Mouse (Mus musculus) MEL (cell line): Measurements from ENCODE around the gene Arhgef3.

Experiments used
- CTCF ChIP-seq, 3 experiments: IDR thresholded peaks in 2 of 3; conservative IDR thresholded peaks in 1 of 3; 2 replicates each; pipeline ENCODE4 v1.5.1; 2011 to 2012; ENCODE audit warnings: low read length in 3 of 3, low read depth in 2 of 3, mild to moderate bottlenecking in 2 of 3, improper control_type of control experiment in 1 of 3, inconsistent platforms in 1 of 3, mixed read lengths in 1 of 3, moderate library complexity in 1 of 3; ENCODE audit not compliant: control insufficient read depth in 1 of 3, insufficient read depth in 1 of 3, poor library complexity in 1 of 3, severe bottlenecking in 1 of 3
- NELFE ChIP-seq: IDR thresholded peaks from 2 replicates; pipeline ENCODE4 v1.6.1; 2011; ENCODE audit warnings: low read depth, low read length, improper control_type of control experiment
- NRF1 ChIP-seq: IDR thresholded peaks from 2 replicates; pipeline ENCODE4 v1.6.1; 2014; ENCODE audit warnings: low read depth, mild to moderate bottlenecking, inconsistent platforms, low read length, improper control_type of control experiment, moderate library complexity; ENCODE audit not compliant: poor library complexity, insufficient read depth, severe bottlenecking
- POLR2A ChIP-seq, 2 experiments: IDR thresholded peaks; 2 replicates each; pipeline ENCODE4 v1.6.1; 2011 to 2012; ENCODE audit warnings: low read length in 2 of 2, mild to moderate bottlenecking in 2 of 2, control low read depth in 1 of 2, improper control_type of control experiment in 1 of 2, low read depth in 1 of 2, moderate library complexity in 1 of 2; ENCODE audit not compliant: control insufficient read depth in 1 of 2, insufficient read depth in 1 of 2, poor library complexity in 1 of 2
- SMC3 ChIP-seq: IDR thresholded peaks from 2 replicates; pipeline ENCODE4 v1.6.1; 2011; ENCODE audit warnings: low read depth, low read length, improper control_type of control experiment

DNA sequence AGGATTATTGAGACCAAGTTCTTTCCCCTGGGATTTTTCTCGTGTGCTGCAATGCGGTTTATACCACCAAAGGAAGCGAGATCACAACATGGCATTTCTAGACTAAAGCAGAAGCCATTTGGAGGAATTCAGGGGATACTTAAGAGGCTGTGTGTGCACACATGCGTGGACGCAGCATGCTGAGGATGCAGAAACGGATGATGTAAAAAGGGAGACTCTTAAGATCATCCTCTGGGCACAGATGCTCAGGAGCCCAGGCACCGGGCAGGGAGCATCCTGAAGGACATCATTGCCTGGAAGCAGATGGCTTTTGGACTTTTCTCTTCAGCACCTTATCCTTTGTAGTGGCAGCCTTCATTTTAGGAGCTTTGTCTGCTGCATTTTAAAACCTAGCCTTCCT is 246.2 kb downstream of the Arhgef3 start:
- TF ChIP-seq NELFE (no peak), CTCF (IDR thresholded peaks at IDR 0.05 in 2 of 3, conservative IDR thresholded peaks at IDR 0.05 in 1 of 3; ENCODE audit: control insufficient read depth in 1 of 3, insufficient read depth in 1 of 3, low read depth in 2 of 3, low read length in 3 of 3, poor library complexity in 1 of 3, severe bottlenecking in 1 of 3) (no peak), SMC3 (no peak), NRF1 (no peak), POLR2A (IDR thresholded peaks at IDR 0.05; ENCODE audit: control insufficient read depth in 1 of 2, insufficient read depth in 1 of 2, low read depth in 1 of 2, low read length in 2 of 2, poor library complexity in 1 of 2) (no peak)
